Mouse (Mus musculus): ENCODE measurements around the gene Osbpl10. TPM values are rescaled to one million over a fixed set of nuclear protein-coding genes. Genes with fewer than 3 reads are reported as not detected.
A peak's percentile ranks its signal among the peaks of the same experiment; 100 is the strongest.

Osbpl10 gene
- total RNA-seq, 2 experiments from 2014 or later = 2.0 to 3.7 TPM

- intact Hi-C loops (cut with DNase I) = no loop called here
- Histone ChIP-seq H3K4me3 (no peak overlapping the region), H3K27ac (peak overlapping the region; percentile 3; the same call in 1 of the 2 replicates)
- TF ChIP-seq CTCF (IDR thresholded peaks at IDR 0.05) = no peak
- DNase-seq = no peak
Observed at GRCm38 (mm10) chr9:114988610-114989327, 10.4 kb downstream of the Osbpl10 start.

DNA sequence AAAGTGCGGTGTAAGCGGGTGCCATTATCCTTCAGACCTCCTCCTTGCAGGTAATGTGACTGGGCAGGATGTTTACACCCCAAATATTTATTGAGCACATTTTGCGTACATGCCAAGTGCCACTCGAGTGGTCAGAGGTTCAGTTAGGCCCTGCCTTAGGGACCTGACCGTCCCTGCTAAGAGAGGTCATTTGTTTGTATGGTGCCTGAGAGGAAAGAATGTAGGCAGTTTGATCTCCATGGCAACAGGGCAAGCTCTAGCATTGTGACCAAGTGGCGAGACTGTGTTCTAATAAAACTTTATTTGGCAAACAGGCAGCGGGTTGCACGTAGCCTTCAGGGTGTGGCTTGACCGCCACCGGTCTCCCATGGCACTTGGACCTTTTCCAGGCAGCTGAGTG, 12.1 kb downstream of the Osbpl10 start:
- intact Hi-C loops (cut with DNase I) = no loop called here
- no peak for TF ChIP-seq CTCF (IDR thresholded peaks at IDR 0.05)
- Histone ChIP-seq H3K4me3 (no peak overlapping the region), H3K27ac (no peak overlapping the region)
- no peak for DNase-seq

- H3K4me3 ChIP-seq = no peak overlapping the region
- DNase-seq = no peak
- intact Hi-C loops (cut with DNase I) = no loop called here
- no peak overlapping the region for H3K27ac ChIP-seq
- no peak for TF ChIP-seq CTCF (IDR thresholded peaks at IDR 0.05)
Observed at GRCm38 (mm10) chr9:114992528-114992927, 14.2 kb downstream of the Osbpl10 start.

DNA sequence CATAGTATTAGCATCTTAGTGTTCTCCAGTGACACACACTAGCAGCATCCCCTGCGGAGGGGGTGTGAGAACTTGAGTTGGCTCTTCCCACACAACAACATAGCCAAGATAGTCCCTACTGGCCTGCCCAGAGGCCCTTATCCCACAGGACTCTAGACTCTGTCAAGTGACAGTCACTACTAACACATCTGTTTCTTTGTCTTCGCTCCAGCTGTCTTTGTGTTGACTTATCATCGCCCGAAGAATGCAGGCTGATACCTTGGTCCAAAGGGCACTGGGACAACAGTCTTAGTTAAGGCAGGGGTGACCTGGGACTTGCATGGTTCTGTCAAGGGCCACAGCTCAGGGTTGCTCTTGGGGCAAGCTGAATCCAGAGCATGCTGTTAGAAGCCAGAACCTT, 16.9 kb downstream of the Osbpl10 start:
- H3K4me3 ChIP-seq = no peak overlapping the region
- no peak overlapping the region for H3K27ac ChIP-seq
- no peak for DNase-seq
- intact Hi-C loops (cut with DNase I) = no loop called here
- no peak for TF ChIP-seq CTCF (IDR thresholded peaks at IDR 0.05)

GRCm38 (mm10) chr9:114995716-114996115, 17.3 kb downstream of the Osbpl10 start:
- DNase-seq = no peak
- TF ChIP-seq CTCF (IDR thresholded peaks at IDR 0.05) = no peak
- intact Hi-C loops (cut with DNase I) = no loop called here
- no peak overlapping the region for H3K4me3 ChIP-seq
- no peak overlapping the region for H3K27ac ChIP-seq

DNA sequence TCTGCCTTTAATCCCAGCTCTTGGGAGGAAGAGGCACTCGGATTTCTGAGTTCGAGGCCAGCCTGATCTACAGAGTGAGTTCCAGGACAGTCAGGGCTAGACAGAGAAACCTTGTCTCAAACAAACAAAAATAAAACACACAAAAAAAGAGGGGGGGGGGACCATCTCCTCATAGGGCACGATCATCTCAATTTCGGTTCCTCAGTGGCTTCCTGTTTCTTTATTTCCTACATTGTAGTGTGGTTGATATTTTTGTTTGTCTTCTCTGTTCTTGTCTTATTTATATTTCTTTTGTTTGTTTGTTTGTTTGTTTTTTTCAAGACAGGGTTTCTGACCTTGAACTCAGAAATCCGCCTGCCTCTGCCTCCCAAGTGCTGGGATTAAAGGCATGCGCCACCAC, 18.1 kb downstream of the Osbpl10 start:
- H3K4me3 ChIP-seq = no peak overlapping the region
- no peak for TF ChIP-seq CTCF (IDR thresholded peaks at IDR 0.05)
- no peak for DNase-seq
- intact Hi-C loops (cut with DNase I) = no loop called here
- no peak overlapping the region for H3K27ac ChIP-seq

- intact Hi-C loops (cut with DNase I) = no loop called here
- DNase-seq = no peak
- no peak overlapping the region for H3K4me3 ChIP-seq
- no peak overlapping the region for H3K27ac ChIP-seq
- TF ChIP-seq CTCF (IDR thresholded peaks at IDR 0.05) = no peak
Observed at GRCm38 (mm10) chr9:114999010-114999770, 20.8 kb downstream of the Osbpl10 start.

DNA sequence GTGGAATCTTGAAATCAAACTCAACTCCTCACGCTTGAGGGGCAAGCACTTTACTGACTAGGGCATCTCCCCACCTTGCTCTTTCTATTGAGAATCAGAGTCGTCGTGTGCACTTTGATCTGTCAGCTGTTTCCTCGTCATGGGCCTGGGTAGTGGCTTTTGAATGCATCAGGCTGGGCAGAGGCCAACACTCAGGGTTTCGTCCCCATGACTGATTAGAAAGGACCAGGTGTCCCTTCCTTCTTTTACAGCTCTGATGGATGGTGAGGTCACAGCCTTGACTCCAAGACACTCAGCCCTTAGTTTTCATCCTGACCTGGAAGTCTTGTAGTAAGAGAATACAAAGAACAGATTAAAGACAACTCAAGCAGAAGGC, 21.4 kb downstream of the Osbpl10 start:
- DNase-seq = no peak
- no peak overlapping the region for H3K4me3 ChIP-seq
- no peak for TF ChIP-seq CTCF (IDR thresholded peaks at IDR 0.05)
- H3K27ac ChIP-seq = no peak overlapping the region
- intact Hi-C loops (cut with DNase I) = no loop called here

DNA sequence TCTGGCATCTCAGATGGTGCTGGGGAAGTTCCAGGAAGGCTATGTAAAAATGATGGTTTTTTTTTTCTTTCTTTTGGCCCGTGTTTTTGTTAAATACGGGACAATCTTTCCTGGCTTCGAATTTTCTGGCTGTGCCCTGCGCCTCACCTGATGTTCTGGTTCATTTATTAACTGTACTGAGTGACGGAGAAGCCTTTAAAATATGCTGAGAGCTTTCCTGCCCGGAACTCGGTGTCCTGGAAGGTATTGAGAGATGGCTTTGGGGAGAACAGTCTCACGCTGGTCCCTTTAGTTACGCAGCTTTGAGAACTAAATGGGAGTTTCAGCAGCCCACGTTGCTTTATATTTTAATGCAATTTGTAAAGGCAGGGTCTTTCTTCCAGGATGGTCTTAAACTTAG, 27.1 kb downstream of the Osbpl10 start:
- H3K27ac ChIP-seq = no peak overlapping the region
- no peak overlapping the region for H3K4me3 ChIP-seq
- intact Hi-C loops (cut with DNase I) = no loop called here
- DNase-seq = no peak
- no peak for TF ChIP-seq CTCF (IDR thresholded peaks at IDR 0.05)

DNA sequence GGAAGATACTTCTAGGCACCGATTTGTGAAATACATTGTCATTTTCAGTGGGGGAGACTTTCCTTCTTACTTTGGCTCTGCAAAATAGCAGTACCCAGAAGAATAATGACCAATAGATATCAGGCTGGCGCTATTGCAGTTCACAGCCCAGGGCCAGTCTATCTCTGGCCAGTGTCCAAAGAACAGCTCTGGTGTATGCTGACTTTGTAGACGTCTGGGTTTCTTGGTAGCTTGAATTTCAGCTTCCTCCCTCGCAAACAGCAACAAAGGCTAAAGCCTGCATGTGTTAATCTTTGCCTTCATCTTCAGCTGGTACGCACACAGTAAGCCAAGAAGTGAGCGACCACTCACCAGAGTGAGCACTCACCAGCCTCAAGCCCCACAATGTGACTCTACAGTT, 29.4 kb downstream of the Osbpl10 start:
- DNase-seq = no peak
- peak overlapping the region; percentile 40; the same call in 1 of the 2 replicates for H3K27ac ChIP-seq
- intact Hi-C loops (cut with DNase I) = no loop called here
- TF ChIP-seq CTCF (IDR thresholded peaks at IDR 0.05) = no peak
- H3K4me3 ChIP-seq = no peak overlapping the region

DNA sequence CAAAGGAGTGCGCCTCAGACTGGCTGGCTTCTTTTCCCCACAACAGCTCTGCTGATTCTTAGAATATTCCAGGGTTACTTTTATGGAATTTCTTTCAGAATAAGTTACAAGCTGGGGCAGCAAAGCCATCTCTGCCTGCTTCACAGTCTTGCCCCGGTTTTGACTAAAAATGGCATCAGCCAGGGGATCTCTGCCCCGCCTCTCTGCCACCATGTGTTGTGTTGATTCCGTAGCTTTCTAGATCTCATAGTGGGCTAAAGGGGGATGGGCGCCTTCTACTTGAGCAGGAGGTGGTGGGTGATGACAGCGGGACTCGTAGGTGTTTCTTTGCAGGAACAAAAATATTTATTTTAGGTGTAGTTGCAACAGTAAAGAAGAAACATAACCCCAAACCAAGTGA, 29.8 kb downstream of the Osbpl10 start:
- no peak overlapping the region for H3K4me3 ChIP-seq
- intact Hi-C loops (cut with DNase I) = no loop called here
- H3K27ac ChIP-seq = peak overlapping the region; percentile 40; the same call in 1 of the 2 replicates
- DNase-seq = no peak
- TF ChIP-seq CTCF (IDR thresholded peaks at IDR 0.05) = no peak

DNA sequence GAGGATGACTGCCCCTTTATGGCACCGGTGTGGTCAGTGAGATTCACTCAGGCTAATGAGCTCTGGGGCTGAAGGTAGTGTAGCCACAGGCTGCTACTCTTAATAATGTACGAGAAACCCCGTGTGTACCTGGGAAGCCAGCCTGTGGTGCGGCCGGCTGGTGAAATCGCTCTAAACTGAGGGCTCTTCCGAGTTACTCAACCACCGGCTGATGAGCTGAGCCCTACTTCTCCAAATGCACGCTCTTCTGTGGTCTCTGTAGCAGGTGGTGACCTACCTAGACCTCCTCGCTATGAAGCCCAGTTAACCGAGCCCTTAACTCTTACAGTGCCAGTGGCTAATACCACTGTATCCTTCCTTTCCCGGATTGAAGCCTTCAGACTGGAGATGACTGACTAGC, 34.0 kb downstream of the Osbpl10 start:
- TF ChIP-seq CTCF (IDR thresholded peaks at IDR 0.05) = no peak
- Histone ChIP-seq H3K4me3 (no peak overlapping the region), H3K27ac (no peak overlapping the region)
- intact Hi-C loops (cut with DNase I) = no loop called here
- no peak for DNase-seq

DNA sequence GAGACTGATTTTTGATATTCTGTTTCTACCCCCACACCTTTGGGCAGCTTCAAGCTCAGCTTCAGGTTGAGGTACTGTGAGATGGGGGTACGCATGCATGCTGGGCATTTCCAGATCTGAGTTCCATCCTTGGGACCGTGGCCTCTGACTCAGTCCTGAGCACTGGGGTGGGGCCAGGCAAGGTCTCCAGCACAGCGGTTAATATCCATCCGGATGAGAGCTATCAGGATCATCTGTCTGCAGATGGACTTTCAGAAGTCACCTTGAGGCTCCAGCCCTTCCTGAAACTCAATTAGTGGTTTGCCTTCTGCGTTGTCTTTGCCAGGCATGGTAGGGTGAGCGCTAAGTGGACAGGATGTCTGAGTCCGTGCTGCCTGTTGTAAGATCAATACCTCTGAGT, 41.8 kb downstream of the Osbpl10 start:
- H3K27ac ChIP-seq = no peak overlapping the region; the same call in 1 of the 2 replicates
- H3K4me3 ChIP-seq = no peak overlapping the region
- no peak for TF ChIP-seq CTCF (IDR thresholded peaks at IDR 0.05)
- intact Hi-C loops (cut with DNase I) = no loop called here
- DNase-seq = no peak

DNA sequence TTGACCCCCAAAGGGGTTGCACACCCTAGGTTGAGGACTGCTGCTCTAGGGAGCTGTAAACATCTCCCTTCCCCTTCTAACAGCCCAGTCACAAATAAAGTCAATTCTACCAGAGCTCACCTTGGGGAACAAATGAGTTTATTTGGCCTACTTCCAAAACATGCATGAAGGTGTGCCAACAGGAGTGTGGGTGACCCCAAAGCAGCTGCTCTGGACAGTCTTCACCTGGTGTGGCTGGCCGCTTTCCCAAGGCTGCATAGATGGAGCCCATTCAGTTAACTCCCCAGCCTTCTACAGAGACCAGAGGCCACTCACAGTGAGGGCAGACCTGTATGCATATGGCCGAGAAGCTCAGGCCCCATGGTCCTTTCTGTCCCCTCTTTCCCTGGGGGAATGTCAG, 43.0 kb downstream of the Osbpl10 start:
- no peak overlapping the region for H3K27ac ChIP-seq
- intact Hi-C loops (cut with DNase I) = no loop called here
- DNase-seq = no peak
- TF ChIP-seq CTCF (IDR thresholded peaks at IDR 0.05) = no peak
- no peak overlapping the region for H3K4me3 ChIP-seq

Data from gastrocnemius, adult 2 months (tissue).